Mouse (Mus musculus) adrenal gland, postnatal 10 days (tissue): ENCODE data around the gene Wasf2. TPM values are rescaled to one million over a fixed set of nuclear protein-coding genes. Genes with fewer than 3 reads are reported as not detected.

Experiments used
- DNase-seq: peaks from one replicate; pipeline ENCODE4 v3.0.0; 2021; ENCODE audit warnings: mixed read lengths
- total RNA-seq, 2 experiments: library from RNA; stranded (reverse); gene quantifications; 2 replicates each; pipeline ENCODE4 v1.2.3; 2021

The Wasf2 gene
- total RNA-seq, 2 experiments from 2014 or later = 122 to 123 TPM

- DNase-seq = no peak
Observed at GRCm38 (mm10) chr4:133127079-133127478, 3.2 kb upstream of the Wasf2 start.

GRCm38 (mm10) chr4:133127894-133128293 lies 2.4 kb upstream of the Wasf2 start:
- DNase-seq = no peak

- peak; percentile 13 for DNase-seq
Observed at GRCm38 (mm10) chr4:133129391-133129790, 914 bp upstream of the Wasf2 start.

- DNase-seq = peak; percentile 37
Observed at GRCm38 (mm10) chr4:133130890-133131741, 811 bp downstream of the Wasf2 start.

GRCm38 (mm10) chr4:133132027-133132426 lies 1.7 kb downstream of the Wasf2 start:
- peak; percentile 55 for DNase-seq

GRCm38 (mm10) chr4:133136946-133137345 lies 6.6 kb downstream of the Wasf2 start:
- no peak for DNase-seq

- no peak for DNase-seq
Observed at GRCm38 (mm10) chr4:133138971-133139370, 8.7 kb downstream of the Wasf2 start.

- DNase-seq = no peak
Observed at GRCm38 (mm10) chr4:133155006-133155405, 24.7 kb downstream of the Wasf2 start.

- DNase-seq = no peak
Observed at GRCm38 (mm10) chr4:133155726-133156125, 25.4 kb downstream of the Wasf2 start.

GRCm38 (mm10) chr4:133156422-133156821 lies 26.1 kb downstream of the Wasf2 start:
- no peak for DNase-seq

- DNase-seq = no peak
Observed at GRCm38 (mm10) chr4:133156831-133157230, 26.5 kb downstream of the Wasf2 start.

GRCm38 (mm10) chr4:133159127-133159526 lies 28.8 kb downstream of the Wasf2 start:
- no peak for DNase-seq

- no peak for DNase-seq
Observed at GRCm38 (mm10) chr4:133159646-133160045, 29.3 kb downstream of the Wasf2 start.

GRCm38 (mm10) chr4:133160211-133160610 lies 29.9 kb downstream of the Wasf2 start:
- DNase-seq = no peak

GRCm38 (mm10) chr4:133160821-133161220 lies 30.5 kb downstream of the Wasf2 start:
- no peak for DNase-seq

- DNase-seq = no peak
Observed at GRCm38 (mm10) chr4:133162196-133162595, 31.9 kb downstream of the Wasf2 start.

- no peak for DNase-seq
Observed at GRCm38 (mm10) chr4:133166773-133167172, 36.5 kb downstream of the Wasf2 start.

- no peak for DNase-seq
Observed at GRCm38 (mm10) chr4:133169237-133170055, 39.1 kb downstream of the Wasf2 start.

GRCm38 (mm10) chr4:133170056-133170524 lies 39.8 kb downstream of the Wasf2 start:
- no peak for DNase-seq

GRCm38 (mm10) chr4:133170616-133171015 lies 40.3 kb downstream of the Wasf2 start:
- no peak for DNase-seq

- no peak for DNase-seq
Observed at GRCm38 (mm10) chr4:133172451-133172850, 42.1 kb downstream of the Wasf2 start.

- no peak for DNase-seq
Observed at GRCm38 (mm10) chr4:133174361-133174760, 44.1 kb downstream of the Wasf2 start.

- no peak for DNase-seq
Observed at GRCm38 (mm10) chr4:133175274-133175673, 45.0 kb downstream of the Wasf2 start.
